Comparison of ENCODE assay signal across 8 mouse cellular contexts in the genomic region with DNA sequence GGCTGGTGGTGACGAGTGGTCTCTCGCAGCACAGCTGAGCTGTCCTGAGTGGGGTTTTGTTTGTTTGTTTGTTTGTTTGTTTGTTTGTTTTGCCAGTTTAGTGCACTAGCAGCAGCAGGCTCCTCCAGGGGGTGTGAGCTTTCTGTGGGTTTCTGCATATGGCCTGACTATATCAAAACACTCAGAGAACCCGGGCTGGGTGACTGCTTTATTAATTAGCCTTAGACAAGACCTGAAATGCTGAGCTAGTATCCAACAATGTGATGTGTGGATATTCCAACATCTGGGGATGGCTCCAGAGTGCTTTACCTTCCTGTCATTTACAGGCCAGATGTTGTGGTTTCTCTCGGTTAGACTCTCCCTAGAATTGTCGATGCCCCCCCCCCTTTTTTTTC. TPM values are rescaled to one million over a fixed set of nuclear protein-coding genes. Genes with fewer than 3 reads are reported as not detected.
A peak's percentile ranks its signal among the peaks of the same experiment; 100 is the strongest.
DNase-seq lines count a peak whose midpoint lies in the region; ATAC-seq and TF ChIP-seq lines count a peak whose summit lies in the region.

No protein-coding gene starts in this region.

- H3K27me3 ChIP-seq in spleen, adult 2 months (ENCODE audit: control insufficient read depth, insufficient read depth, low read length) = no peaks in the 10 kb centered on the region; the same call in 1 of the 2 replicates
- no peaks in the 10 kb centered on the region for H3K27me3 ChIP-seq in liver, embryonic 12.5 days (replicated peaks)
- H3K27me3 ChIP-seq in stomach, embryonic 16.5 days (ENCODE audit: control insufficient read depth, insufficient read depth, low read length) = no peaks in the 10 kb centered on the region

- no peaks in the 10 kb centered on the region; the same call in none of the 2 replicates for H3K4me1 ChIP-seq in spleen, adult 2 months (ENCODE audit: control insufficient read depth, insufficient read depth, insufficient read length)
- peaks cover 12% of the 10 kb centered on the region for H3K4me1 ChIP-seq in liver, embryonic 12.5 days
- no peaks in the 10 kb centered on the region for H3K4me1 ChIP-seq in stomach, embryonic 16.5 days (ENCODE audit: control insufficient read depth, insufficient read depth, low read length)

- no peak overlapping the region for H3K27ac ChIP-seq in spleen, adult 2 months (ENCODE audit: insufficient read depth, low read length)
- no peak overlapping the region for H3K27ac ChIP-seq in liver, embryonic 12.5 days
- no peak overlapping the region for H3K27ac ChIP-seq in stomach, embryonic 16.5 days (ENCODE audit: low read length)

- peak overlapping the region; percentile 31; the same call in 1 of the 2 replicates for H3K9ac ChIP-seq in liver, embryonic 12.5 days
- peak overlapping the region; percentile 74 for H3K9ac ChIP-seq in stomach, embryonic 16.5 days (ENCODE audit: low read length)

- peak overlapping the region; percentile 74; the same call in 1 of the 2 replicates for H3K4me3 ChIP-seq in spleen, adult 2 months (ENCODE audit: extremely low read depth, insufficient read depth, insufficient read length)
- H3K4me3 ChIP-seq in liver, embryonic 12.5 days = peak overlapping the region; percentile 62
- peak overlapping the region; percentile 70 for H3K4me3 ChIP-seq in stomach, embryonic 16.5 days (replicated peaks; ENCODE audit: low read length)

- H3K9me3 ChIP-seq in liver, embryonic 12.5 days (replicated peaks) = no peaks in the 10 kb centered on the region
- H3K9me3 ChIP-seq in stomach, embryonic 16.5 days (replicated peaks; ENCODE audit: control insufficient read depth, low read length) = no peaks in the 10 kb centered on the region

- ATAC-seq in cerebellum, adult (ENCODE audit: insufficient number of reproducible peaks, low FRiP score, low TSS enrichment) = peak; percentile 26
- ATAC-seq in liver, embryonic 12.5 days = peak; percentile 36; the same call in 1 of the 2 replicates
- no peak for ATAC-seq in stomach, embryonic 16.5 days (ENCODE audit: insufficient read depth, low FRiP score)

- TF ChIP-seq CTCF in spleen, adult 2 months (IDR thresholded peaks at IDR 0.05; ENCODE audit: extremely low read depth, insufficient read depth, insufficient read length, insufficient replicate concordance) = no peak

- no peaks in the 10 kb centered on the region for H3K36me3 ChIP-seq in spleen, adult 2 months (ENCODE audit: control insufficient read depth, insufficient read depth, low read length)
- no peaks in the 10 kb centered on the region for H3K36me3 ChIP-seq in liver, embryonic 12.5 days
- H3K36me3 ChIP-seq in stomach, embryonic 16.5 days (ENCODE audit: control insufficient read depth, insufficient read depth, low read length) = no peaks in the 10 kb centered on the region

- WGBS in spleen, adult 2 months = 8% methylated on average over 5 of the region's 5 CpGs
- WGBS in liver, embryonic 12.5 days (ENCODE audit: insufficient replicate concordance) = 11% methylated on average over 5 of the region's 5 CpGs
- 21% methylated on average over 5 of the region's 5 CpGs for WGBS in stomach, embryonic 16.5 days

- peak overlapping the region; percentile 95 for H3K4me2 ChIP-seq in liver, embryonic 12.5 days
- peak overlapping the region; percentile 99 for H3K4me2 ChIP-seq in stomach, embryonic 16.5 days (ENCODE audit: low read depth, low read length)

- DNase-seq in cerebellum, adult 11 months = no peak
- DNase-seq in spleen, adult 2 months (ENCODE audit: low read depth in 1 of 2, low spot score in 2 of 2) = no peak
- no peak for DNase-seq in spleen, postnatal 36 days (ENCODE audit: low spot score in 2 of 2)
- DNase-seq in urinary bladder, postnatal 36 days (ENCODE audit: low spot score in 2 of 2) = no peak
- DNase-seq in adrenal gland, postnatal 10 days = no peak

- no peak for TF ChIP-seq POLR2A in spleen, adult 2 months (IDR thresholded peaks at IDR 0.05; ENCODE audit: low read depth, low read length)

RNA-seq across cellular contexts. Expression of gene Cyp2u1, which starts 0.3 kb away (rescaled TPM):
- 1.2 and 2.0 TPM in 2 replicates for polyA plus RNA-seq in spleen, adult 2 months (2012; rRNA removed)
- polyA plus RNA-seq in liver, embryonic 12.5 days (2016; fragmentation: Nextera tagmentation; extraction: Ambion mirVana) = 0.29 and 0.67 TPM in 2 replicates
- polyA plus RNA-seq in stomach, embryonic 16.5 days (2015; fragmentation: Nextera tagmentation; extraction: Ambion mirVana) = 2.0 TPM in 2 replicates
- 10 to 100 TPM; 15.7 to 23.9 TPM for total RNA-seq in adrenal gland, postnatal 10 days (2021)

RNA-seq across cellular contexts. Expression of gene Hadh, which starts 31.4 kb away (rescaled TPM):
- polyA plus RNA-seq in spleen, adult 2 months (2012; rRNA removed) = 18.2 and 18.6 TPM in 2 replicates
- polyA plus RNA-seq in liver, embryonic 12.5 days (2016; fragmentation: Nextera tagmentation; extraction: Ambion mirVana) = 72.7 and 74.3 TPM in 2 replicates
- 134 and 155 TPM in 2 replicates for polyA plus RNA-seq in stomach, embryonic 16.5 days (2015; fragmentation: Nextera tagmentation; extraction: Ambion mirVana)
- total RNA-seq in adrenal gland, postnatal 10 days (2021) = 1,000 to 10,000 TPM; 1,015 to 1,070 TPM
